Mouse (Mus musculus): ENCODE data around the gene Ppm1b. TPM values are rescaled to one million over a fixed set of nuclear protein-coding genes. Genes with fewer than 3 reads are reported as not detected.

The Ppm1b gene
- total RNA-seq (2021) (100 to 1,000 TPM; 122 to 124 TPM), polyA plus RNA-seq (2012; rRNA removed) (16.4 and 22.3 TPM in 2 replicates)
- long read RNA-seq, transcript Ppm1b-202 (6 exons, 3,323 nt): major isoform, 70 of 129 reads
- long read RNA-seq, transcript Ppm1b-205 (6 exons, 1,290 nt): minor isoform, 5 of 129 reads
- long read RNA-seq, transcript Ppm1b-201 (6 exons, 2,670 nt): minor isoform, 41 of 129 reads
- long read RNA-seq, partial matches to known transcripts: 9 of 129 reads
- long read RNA-seq, other reads (novel, unspliced or antisense): 4 of 129 reads

DNA sequence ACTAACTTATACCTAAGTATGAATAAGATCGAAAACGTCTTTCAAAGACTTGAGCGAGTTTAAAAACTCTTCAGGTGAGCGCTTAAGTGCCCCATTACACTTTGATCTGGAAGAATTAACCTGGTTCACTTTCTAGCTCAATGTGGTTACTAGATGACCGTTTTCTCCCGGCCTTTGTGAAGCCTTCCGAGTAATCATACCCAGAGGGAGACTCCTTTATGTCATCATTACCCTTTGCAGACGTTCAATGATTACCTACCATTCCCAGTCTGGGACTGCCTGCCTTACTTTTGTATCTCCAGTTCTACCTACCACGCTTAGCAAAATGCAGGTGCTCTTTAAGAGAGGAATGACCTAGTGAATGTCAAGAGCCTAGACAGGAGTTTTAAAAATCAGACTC is at the start of gene Ppm1b:
Ppm1b (plus strand) TSS at position 301 of the 400 bp plus-strand sequence.
- no peak for DNase-seq

DNA sequence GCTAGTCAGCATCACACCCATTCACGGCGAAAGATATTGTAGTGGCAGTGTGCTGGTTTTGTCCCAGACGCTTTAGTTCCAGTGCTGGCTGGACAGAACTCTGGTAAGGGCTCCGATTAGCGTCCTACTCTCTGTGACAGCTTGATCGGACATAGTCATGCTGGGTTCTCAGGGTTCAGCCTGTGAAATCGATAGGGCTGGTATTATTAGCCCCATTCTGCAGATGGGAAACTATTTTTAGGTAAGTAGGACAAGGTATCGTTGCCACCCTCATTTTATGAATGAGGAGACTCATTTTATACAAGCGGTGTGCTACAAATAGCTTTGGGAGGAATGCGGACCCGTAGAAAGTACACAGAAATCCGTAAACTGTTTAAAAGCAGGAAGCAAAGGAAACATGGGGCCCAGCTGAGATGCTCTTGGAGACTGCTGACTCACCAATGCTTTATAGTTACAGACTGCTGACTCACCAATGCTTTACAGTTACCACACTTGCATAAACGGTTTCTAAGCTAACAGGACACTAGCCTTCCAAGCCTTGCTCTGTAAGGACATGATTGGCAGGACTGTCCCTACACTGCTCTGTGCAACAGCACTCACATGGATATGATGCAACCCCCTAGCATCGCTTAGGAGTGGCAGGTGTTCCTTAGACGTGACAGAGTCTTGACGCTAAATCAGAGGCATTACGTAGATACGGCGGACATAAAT is 34.7 kb upstream of the Ppm1b start:
- DNase-seq: no peak

DNA sequence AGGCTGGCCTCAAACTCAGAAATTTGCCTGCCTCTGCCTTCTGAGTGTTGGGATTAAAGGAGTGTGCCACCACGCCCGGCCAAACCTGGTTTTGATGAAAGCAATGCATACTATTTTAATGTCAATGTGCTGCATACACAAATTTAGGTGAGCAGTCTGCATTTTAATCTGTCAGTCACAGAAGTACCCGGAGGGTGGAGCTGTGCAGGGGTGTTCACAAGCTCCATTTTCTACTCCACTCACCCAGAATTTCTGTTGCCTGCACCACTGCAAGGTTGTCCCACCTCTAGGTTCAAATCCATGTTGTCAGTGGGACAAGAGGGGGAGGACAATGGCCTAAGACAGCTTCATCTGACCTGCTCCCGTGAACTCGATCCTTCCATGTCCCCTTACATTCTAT is 31.8 kb upstream of the Ppm1b start:
- DNase-seq: no peak

DNA sequence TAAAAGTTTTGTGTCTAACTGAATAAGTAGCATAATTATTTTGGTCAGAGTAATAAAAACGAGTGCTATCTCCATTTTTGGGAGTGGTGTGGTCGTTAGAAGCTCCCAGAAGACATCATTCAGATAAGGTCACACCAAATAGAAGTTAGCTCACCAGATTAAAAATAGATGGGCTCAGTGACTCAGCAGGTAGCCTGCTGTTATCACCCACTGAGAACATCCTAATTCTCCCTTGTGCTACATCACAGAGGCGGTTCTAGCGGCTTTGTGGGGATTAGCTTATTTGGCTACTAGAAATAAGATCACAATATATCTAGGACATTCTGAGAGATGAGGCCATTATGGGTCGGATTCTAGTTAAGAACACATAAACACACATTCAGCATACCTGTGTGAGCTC is 30.3 kb upstream of the Ppm1b start:
- DNase-seq: no peak

DNA sequence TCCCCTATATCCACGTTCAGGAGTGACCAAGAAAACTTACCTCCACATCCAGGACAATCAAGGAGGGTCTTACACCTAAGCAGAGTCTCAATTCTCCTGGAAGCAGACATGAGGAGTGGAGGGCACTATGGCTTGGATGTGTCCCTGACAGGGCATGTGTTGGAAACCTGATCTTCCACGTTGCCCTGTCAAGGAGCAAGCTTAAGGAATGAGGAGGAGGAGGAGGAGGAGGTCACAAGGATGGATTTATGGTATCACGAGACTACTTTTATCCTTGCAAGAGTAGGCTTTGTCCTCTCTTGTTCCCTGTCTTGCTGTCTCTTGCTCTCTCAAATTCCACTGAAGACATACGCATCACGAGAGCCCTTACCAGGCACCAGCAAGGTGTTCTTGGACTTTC is 29.0 kb upstream of the Ppm1b start:
- DNase-seq: no peak

DNA sequence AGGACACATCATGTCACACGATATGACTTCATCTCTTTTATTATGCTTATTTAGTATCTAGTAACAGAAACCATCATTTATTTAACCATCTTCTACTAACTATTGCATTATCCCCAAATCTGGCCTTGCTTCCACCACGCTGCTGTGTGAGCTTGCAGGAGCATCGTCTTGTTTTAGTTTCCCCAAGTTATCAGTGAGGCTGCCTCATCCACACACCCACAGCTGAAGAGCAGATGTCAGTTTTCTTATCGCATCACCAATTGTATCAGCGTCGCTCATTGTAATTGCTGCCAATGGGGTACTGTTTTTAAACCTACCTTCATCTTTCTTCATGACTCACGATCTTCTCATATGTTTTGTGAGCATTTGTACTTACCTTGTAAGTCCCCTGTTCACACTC is 23.6 kb upstream of the Ppm1b start:
- DNase-seq: no peak

DNA sequence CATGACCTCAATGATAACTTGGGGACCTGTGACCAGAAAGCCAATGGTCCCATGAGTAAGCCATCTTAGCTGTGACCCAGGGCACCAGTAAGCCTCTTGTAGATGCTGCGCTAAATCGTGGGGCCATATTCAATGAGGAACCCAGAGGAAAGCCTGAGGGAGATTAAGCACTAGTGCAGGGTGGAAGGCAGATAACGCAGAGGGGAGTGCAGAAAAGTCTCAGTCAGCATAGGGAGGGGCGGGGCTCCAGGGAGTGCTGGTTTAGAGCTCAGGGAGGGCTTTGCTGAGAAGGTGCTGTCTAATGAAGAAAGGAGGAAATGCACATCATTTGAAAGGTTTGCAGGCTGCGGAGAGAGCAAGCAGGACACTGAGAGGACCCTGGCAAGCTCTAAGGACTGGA is 22.6 kb upstream of the Ppm1b start:
- no peak for DNase-seq

DNA sequence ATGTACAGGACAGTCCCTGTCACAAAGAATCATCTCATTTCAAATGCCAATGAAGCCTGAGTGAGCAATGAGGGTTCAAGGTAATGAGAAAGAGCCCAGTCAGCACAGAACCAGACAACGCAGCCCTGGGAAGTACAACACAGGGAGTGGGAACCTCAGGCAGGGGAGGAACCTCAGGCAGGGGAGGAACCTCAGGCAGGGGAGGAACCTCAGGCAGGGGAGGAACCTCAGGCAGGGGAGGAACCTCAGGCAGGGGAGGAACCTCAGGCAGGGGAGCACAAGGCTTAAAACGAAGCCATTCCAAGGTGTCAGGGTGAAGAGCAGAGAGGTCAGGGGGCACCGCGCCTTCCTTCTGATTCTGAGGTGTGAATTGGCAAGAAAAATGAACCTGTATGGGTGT is 20.9 kb upstream of the Ppm1b start:
- DNase-seq: peak; percentile 68

DNA sequence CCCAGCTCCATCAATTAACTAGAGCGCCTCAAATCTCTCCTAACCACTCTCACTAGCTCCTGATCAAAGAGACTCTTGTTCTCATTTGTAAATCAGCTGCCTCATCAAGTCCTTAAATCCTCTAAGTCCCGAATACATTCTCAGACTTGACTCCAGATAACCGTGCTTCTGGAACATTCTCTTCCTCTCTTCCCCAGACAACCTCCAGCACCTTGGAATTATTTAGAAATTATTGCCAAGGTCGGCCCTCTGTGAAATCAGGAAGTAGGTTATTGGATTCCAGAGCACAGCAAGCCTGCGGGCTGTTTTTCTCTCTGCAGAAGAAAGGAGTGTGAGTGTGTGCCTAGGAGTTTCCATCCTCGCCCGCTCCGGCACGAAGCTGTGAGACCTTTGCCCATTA is 20.2 kb upstream of the Ppm1b start:
- DNase-seq: no peak

DNA sequence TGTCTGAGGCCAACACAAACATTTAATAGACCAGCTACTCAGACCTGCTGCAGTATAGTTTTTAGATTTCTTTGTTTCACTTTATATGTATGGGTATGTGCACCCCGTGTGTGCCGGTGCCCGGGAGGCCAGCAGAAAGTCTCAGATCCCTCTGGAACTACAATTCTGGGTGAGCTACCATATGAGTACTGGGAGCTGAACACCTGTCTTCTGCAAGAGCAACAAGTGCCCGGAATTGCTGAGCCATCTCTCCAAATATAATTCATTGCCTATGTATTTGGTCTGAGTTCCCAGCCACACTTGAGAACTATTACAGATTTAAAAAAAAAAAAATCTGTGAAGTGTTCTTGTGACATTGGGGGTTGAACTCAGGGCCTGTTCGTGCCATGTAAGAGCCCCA is 19.7 kb upstream of the Ppm1b start:
- no peak for DNase-seq

DNA sequence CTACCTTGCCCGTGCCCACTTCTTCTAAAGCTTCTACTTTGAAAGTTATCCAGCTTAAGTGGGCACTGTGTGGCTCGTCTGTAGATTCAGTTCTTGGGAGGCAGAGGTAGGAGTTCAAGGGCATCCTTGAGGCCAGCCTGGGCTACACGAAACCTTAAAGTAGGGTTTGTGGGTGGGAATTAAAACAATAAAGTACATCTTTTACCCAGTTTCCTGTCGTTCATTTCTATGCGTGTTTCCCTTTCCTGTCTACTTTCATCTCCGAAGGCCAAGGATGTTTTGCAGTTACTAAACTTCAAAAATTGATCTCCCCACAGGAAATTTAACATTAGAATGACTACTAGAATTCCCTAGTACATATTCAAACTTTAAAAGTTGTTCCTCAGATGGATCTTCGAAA is 19.3 kb upstream of the Ppm1b start:
- no peak for DNase-seq

DNA sequence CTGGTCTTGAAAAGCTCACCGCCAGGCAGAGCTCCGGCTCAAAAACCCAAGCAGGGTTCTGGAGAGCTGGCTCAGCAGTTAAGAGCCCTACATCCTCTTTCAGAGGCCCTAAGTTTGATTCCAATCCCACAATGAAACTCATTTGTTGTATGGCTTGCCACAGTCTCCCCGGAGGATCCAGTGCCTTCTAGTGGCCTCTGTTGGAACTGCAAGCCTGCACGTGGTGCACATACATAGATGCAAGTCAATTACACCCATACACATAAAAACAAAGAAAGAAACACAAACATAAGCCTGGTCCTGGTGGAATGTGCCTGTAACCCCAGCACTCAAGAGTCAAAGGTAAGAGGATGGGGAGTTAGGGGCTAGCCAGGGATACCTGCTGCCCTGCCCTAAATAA is 18.3 kb upstream of the Ppm1b start:
- no peak for DNase-seq

DNA sequence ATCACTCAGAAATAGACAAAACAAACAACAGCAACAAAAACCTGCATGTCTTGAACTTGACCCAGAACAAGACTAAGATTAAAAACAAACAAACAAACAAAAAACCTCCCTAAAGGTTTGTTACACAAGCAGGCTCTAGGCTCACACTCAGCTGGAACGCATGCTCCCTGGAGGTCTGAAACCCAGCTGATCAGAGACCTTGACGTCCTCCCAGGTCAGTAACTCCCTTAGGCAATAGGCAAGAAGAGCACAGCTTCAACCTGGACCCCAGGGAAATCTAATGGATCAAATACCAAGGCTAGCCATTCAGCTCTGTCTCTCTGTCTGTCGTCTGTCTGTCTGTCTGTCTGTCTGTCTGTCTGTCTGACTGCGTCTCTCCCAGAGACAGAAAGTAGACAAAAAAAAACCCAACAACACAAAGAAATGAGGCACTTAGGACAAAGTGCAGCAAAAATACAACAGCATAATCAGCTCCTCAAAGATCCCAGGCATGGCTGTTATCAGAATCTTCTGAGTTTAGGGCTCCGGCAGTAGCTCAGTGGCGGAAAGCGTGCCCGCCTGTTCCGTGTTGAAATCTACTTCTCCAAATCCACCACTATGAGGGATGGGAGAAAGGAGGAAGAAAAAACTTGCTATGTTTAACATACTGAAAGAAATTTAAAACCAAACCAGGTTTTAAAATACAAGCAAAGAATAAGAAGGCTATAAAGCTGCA is 16.4 kb upstream of the Ppm1b start:
- peak; percentile 32 for DNase-seq

DNA sequence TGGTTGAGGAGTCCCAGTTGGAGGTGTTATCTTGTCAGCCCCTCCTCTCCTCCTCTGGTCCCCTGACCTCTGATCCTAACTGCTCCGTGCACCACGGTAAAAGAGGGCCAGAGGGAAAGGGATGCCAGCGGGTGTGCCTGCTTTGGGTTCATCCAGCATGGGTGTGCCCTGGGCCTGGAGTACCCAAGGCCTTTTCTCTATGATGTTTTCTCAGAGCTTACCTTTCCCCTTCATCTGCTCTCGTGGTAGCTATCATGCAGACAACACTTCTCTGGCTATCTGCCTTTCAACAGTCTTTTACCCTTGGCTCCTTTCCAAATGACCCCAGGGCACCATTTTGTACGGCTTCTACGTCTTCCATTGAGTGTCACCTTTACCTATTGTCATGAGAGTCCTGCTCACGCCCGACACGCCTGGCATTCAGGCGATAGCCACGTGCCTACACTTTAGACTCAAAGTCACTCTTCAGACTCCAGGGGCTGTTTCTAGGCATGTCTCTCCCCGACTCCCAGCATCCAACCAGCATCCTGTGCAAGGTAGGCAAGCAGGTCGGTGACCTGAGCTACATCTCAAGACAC is 15.2 kb upstream of the Ppm1b start:
- DNase-seq: no peak

DNA sequence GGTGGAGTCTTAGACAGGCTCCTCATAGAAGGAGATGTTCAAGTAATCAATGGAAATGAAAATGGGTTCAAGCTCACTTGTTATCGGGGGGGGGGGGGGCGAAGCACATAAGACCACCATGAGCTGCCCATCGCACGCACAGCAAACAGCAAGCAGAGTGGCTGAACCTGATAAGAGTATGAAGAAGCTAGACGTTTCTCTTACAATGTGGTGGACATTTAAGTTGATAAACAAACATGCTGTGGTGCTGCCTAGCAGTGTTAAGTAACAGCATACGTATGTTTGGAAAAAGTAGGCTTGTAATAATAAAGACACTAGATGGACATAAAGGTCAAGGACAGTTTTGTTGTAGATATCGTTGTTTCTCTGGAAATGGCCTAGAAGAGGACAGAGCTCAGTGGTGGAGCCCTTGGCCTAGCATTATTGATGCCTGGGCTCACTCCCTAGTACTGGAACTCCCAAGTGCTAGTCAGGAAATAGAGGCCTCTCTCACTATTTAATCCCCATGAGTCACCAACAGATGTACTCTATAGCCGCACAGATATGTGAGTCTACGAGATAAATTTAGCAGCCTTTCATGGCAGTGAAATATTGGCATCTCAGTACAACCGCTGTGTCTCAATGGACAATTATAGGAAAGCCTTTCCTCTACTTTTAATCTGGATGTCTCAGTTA is 14.0 kb upstream of the Ppm1b start:
- DNase-seq: no peak

DNA sequence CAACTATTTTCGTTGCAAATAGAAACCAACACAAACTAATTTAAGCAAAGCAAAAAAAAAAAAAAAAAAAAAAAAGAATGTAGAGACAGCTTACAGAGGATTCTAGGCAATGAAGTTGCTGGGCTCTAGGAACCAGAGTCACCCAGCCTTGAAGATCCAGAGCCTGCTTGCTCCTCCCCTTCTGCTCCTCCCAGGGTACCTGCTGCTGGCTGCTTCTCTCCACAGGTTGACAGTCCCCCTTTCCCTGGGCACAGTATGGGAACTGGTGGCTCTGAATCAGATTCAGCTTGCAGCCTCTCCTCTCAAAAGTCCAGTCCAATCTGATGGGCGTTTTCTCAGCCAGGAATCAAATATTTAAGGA is 13.5 kb upstream of the Ppm1b start:
- no peak for DNase-seq

DNA sequence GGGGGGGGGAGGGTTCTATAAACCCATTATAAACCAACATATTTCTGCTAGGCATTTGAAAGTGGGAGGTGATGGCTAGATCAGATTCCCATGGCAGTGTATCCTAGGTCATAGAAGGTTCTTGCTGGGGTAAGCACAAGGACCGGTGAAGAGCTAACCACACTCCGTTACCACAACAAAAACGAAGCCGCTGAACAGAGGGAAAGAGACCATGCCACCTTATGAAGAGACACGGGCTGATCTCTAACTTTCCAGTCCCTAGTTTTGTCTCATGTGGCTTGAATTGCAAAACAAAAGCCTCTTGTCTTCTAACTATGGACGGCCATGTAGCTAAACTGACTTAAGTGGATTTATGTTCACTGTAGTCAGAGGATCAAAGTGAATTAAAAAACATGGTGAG is 12.2 kb upstream of the Ppm1b start:
- no peak for DNase-seq

DNA sequence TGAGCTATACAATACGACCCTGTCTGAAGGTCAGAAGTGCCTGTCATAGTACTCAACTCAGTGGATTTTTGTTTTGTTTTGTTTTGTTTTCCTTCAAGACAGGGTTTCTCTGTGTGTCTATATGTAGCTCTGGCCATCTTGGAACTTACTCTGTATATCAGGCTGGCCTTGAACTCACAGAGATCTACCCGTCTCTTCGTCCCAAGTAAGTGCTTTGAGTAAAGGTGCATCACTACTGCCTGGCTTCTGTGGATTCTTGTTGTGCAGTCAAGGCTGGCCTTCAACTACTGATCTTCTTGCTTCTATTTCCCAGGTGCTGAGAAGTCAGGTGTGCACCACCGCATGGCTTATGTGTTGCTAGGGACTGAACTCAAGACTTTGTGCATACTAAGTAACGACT is 4.0 kb upstream of the Ppm1b start:
- DNase-seq: no peak

DNA sequence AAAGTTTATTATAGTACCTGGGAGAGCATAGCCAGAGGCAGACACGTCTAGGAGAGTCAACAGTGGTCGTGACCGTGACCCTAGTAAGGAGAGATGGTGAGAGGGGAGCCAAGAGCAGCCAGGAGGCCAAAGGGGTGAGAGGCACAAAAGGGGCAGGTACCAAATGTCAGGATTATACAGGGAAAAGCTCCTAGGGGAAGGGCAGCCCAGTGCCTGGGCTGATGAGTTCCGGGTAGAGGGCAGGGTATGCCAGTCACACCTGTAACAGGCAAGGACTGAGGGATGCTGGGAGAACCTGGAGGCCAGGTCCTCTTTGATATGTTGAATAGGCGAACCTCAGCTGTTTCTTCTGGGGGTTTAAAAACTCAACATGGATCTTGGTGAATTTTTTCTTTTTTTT is 2.8 kb upstream of the Ppm1b start:
- DNase-seq: no peak

DNA sequence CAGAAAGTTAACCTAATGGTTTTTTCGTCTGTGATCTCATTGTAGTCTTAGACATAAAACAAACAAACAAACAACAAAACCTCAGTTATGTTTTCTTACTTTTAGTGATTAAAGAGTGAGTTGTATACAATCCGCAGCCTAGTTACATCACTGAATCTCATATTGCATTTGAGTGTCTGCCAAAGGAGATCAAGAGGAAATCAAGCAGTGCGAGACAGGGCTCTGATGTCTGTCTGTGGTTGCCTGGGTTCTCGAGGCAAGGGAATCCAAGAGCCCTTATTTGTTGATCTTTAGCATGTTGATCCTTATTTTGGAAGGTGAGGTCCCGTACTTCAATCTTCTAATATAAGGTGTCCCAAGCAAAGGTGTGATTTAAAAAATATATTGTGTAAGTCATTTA is 1.7 kb upstream of the Ppm1b start:
- no peak for DNase-seq

DNA sequence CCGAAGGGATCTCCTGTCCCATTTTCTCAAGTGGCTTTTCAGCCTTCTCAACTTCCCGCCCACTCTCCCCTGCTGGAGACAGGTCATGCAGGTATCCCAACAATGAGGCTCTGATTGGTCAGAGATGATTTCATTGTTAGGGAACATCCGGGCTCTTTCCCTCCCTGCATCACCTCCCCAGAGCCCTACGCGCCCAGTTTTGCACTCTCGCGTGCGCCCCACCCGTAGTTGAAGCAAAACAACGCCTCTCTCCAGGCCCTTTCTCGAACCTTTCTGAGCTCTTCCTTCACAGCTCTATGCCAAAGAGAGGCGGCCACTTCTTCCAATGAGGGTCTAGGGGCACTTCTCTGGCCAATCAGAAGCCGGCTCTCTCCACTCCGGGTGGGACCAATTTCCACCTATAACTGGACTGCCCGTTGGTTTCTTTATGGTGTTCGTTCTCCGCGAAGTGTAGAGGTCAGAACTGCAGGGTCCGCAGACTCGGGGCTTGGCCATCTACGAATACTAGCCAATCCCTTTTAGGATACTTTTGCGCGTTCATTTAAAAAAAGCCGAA is 468 bp downstream of the Ppm1b start:
- peak; percentile 94 for DNase-seq
